Mouse (Mus musculus) ES-Bruce4 (cell line): ENCODE data around the gene Padi6.

Experiments
- CTCF ChIP-seq: IDR thresholded peaks from one replicate; pipeline ENCODE4 v1.8.1; 2011; ENCODE audit warnings: low read depth, low read length
- EP300 ChIP-seq: IDR thresholded peaks from 2 replicates; pipeline ENCODE4 v1.6.1; 2011; ENCODE audit warnings: low read depth, low read length; ENCODE audit not compliant: insufficient read depth
- POLR2A ChIP-seq: IDR thresholded peaks from one replicate; pipeline ENCODE4 v1.8.1; 2011; ENCODE audit warnings: low read length; ENCODE audit not compliant: insufficient read depth

DNA sequence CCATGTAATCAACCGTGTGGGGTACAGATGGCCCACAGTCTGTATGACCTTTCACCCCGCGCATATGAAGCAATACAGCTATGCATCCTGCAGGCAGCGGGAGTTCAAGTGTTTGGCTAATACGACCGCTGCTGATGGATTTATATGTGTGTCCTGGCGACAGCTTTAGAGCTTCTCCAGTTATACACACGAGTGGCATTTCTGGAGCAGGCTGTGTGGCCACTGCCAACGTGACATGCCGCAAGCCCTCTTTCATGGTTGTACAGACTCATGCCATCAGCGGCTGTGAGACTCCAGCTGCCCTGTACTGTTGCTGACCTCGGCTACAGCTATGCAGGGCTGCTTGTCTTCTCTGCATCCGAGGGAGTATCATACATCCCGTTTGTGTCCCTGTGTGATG lies 38.1 kb upstream of the Padi6 start:
- no peak for TF ChIP-seq POLR2A
- TF ChIP-seq CTCF: no peak
- no peak for TF ChIP-seq EP300
